8 mouse cellular contexts compared by ENCODE assay signal in genomic region chr7:24884693-24885291, GRCm38 (mm10). TPM values are rescaled to one million over a fixed set of nuclear protein-coding genes. Genes with fewer than 3 reads are reported as not detected.
A peak's percentile ranks its signal among the peaks of the same experiment; 100 is the strongest.
DNase-seq lines count a peak whose midpoint lies in the region; ATAC-seq and TF ChIP-seq lines count a peak whose summit lies in the region.

No protein-coding gene starts in this region.

- peaks cover 34% of the 10 kb centered on the region for H3K4me1 ChIP-seq in embryonic facial prominence, embryonic 10.5 days
- peaks cover 17% of the 10 kb centered on the region for H3K4me1 ChIP-seq in intestine, embryonic 14.5 days (replicated peaks; ENCODE audit: control insufficient read depth, insufficient read depth, low read length)
- peaks cover 22% of the 10 kb centered on the region for H3K4me1 ChIP-seq in lung, postnatal 0 days (ENCODE audit: insufficient read depth, low read depth, low read length)

- under 1% methylated on average over 47 of the region's 47 CpGs for WGBS in embryonic facial prominence, embryonic 10.5 days
- WGBS in intestine, embryonic 14.5 days, result under 1% methylated on average over 47 of the region's 47 CpGs
- under 1% methylated on average over 47 of the region's 47 CpGs for WGBS in lung, postnatal 0 days

- peaks cover 46% of the 10 kb centered on the region for H3K36me3 ChIP-seq in embryonic facial prominence, embryonic 10.5 days (replicated peaks)
- H3K36me3 ChIP-seq in intestine, embryonic 14.5 days (ENCODE audit: control insufficient read depth, insufficient read depth, low read length), result peaks cover 46% of the 10 kb centered on the region
- H3K36me3 ChIP-seq in lung, postnatal 0 days (ENCODE audit: insufficient read depth, low read length), result peaks cover 25% of the 10 kb centered on the region

- no peak for DNase-seq in left cerebral cortex, adult 2 months (ENCODE audit: extremely low spot score in 1 of 2, low spot score in 2 of 2)
- DNase-seq in left cerebral cortex, postnatal 36 days (ENCODE audit: low spot score in 2 of 2), result no peak
- no peak for DNase-seq in embryonic facial prominence, embryonic 10.5 days (ENCODE audit: low spot score)
- DNase-seq in intestine, embryonic 14.5 days (ENCODE audit: low spot score), result no peak
- DNase-seq in lung, postnatal 0 days (ENCODE audit: low spot score), result peak; percentile 64
- DNase-seq in retina, embryonic 14.5 days (ENCODE audit: low spot score), result no peak
- DNase-seq in gastrocnemius, postnatal 25 days, result no peak

- no peak for TF ChIP-seq EP300 in lung, postnatal 0 days (IDR thresholded peaks at IDR 0.05)

- no peaks in the 10 kb centered on the region for H3K9me3 ChIP-seq in embryonic facial prominence, embryonic 10.5 days
- H3K9me3 ChIP-seq in intestine, embryonic 14.5 days (ENCODE audit: control insufficient read depth, low read length), result no peaks in the 10 kb centered on the region
- no peaks in the 10 kb centered on the region for H3K9me3 ChIP-seq in lung, postnatal 0 days (ENCODE audit: low read length)

- ATAC-seq in intestine, embryonic 14.5 days (replicated peaks; ENCODE audit: low FRiP score, low TSS enrichment, low read depth), result peak; percentile 2; the same call in 1 of the 2 replicates
- no peak for ATAC-seq in lung, postnatal 0 days
- ATAC-seq in granulocyte monocyte progenitor cell, adult 5-6 weeks (replicated peaks; ENCODE audit: poor library complexity, severe bottlenecking), result no peak; the same call in 1 of the 2 replicates

- peak overlapping the region; percentile 93 for H3K4me2 ChIP-seq in intestine, embryonic 14.5 days (ENCODE audit: low read length)
- peak overlapping the region; percentile 58 for H3K4me2 ChIP-seq in lung, postnatal 0 days (replicated peaks; ENCODE audit: low read depth, low read length)

- H3K27me3 ChIP-seq in embryonic facial prominence, embryonic 10.5 days (replicated peaks; ENCODE audit: low read depth, poor library complexity, severe bottlenecking), result no peaks in the 10 kb centered on the region
- no peaks in the 10 kb centered on the region for H3K27me3 ChIP-seq in intestine, embryonic 14.5 days (replicated peaks; ENCODE audit: control insufficient read depth, insufficient read depth, low read length)
- no peaks in the 10 kb centered on the region for H3K27me3 ChIP-seq in lung, postnatal 0 days (replicated peaks; ENCODE audit: insufficient read depth, low read length)

- peak overlapping the region; percentile 80 for H3K27ac ChIP-seq in left cerebral cortex, adult 2 months
- H3K27ac ChIP-seq in embryonic facial prominence, embryonic 10.5 days (replicated peaks), result peak overlapping the region; percentile 99
- peak overlapping the region; percentile 88 for H3K27ac ChIP-seq in intestine, embryonic 14.5 days (ENCODE audit: low read depth)
- peak overlapping the region; percentile 96 for H3K27ac ChIP-seq in lung, postnatal 0 days (ENCODE audit: low read length)

- no peak for TF ChIP-seq CTCF in left cerebral cortex, adult 2 months (IDR thresholded peaks at IDR 0.05)
- TF ChIP-seq CTCF in lung, postnatal 0 days (IDR thresholded peaks at IDR 0.05), result 0 out of 2 replicates have a peak, but pooled peaks have one; percentile 2

- peak overlapping the region; percentile 100 for H3K9ac ChIP-seq in intestine, embryonic 14.5 days (ENCODE audit: low read length)
- H3K9ac ChIP-seq in lung, postnatal 0 days (replicated peaks; ENCODE audit: low read depth), result peak overlapping the region; percentile 98

- intact Hi-C loops in left cerebral cortex, adult 2 months (cut with DNase I), result loop anchor here (1.0 to 10.0 kb wide), 4 partner anchors 20 to 287 kb away; partner anchors contain the start of genes Grik5, Rabac1 and Zfp574
- intact Hi-C loops in left cerebral cortex, postnatal 36 days (cut with DNase I), result loop anchor here (10.0 kb wide), 2 partner anchors 190 to 430 kb away; partner anchors contain the start of genes Grik5, Megf8 and Zfp574

- H3K4me3 ChIP-seq in left cerebral cortex, adult 2 months, result peak overlapping the region; percentile 78
- H3K4me3 ChIP-seq in embryonic facial prominence, embryonic 10.5 days, result peak overlapping the region; percentile 99
- peak overlapping the region; percentile 85 for H3K4me3 ChIP-seq in intestine, embryonic 14.5 days (ENCODE audit: low read depth, low read length)
- peak overlapping the region; percentile 89 for H3K4me3 ChIP-seq in lung, postnatal 0 days (ENCODE audit: low read depth, low read length)

RNA-seq across cellular contexts. Expression of gene Rps19, which starts 0.6 kb away (rescaled TPM):
- total RNA-seq in left cerebral cortex, adult 2 months (2021), result 100 to 1,000 TPM; 488 to 501 TPM
- total RNA-seq in left cerebral cortex, postnatal 36 days (2021), result 100 to 1,000 TPM; 456 to 499 TPM
- 2,181 and 2,235 TPM in 2 replicates for polyA plus RNA-seq in embryonic facial prominence, embryonic 10.5 days (2016; fragmentation: Nextera tagmentation; extraction: Ambion mirVana)
- polyA plus RNA-seq in intestine, embryonic 14.5 days (2014; fragmentation: Nextera tagmentation; extraction: Ambion mirVana), result 3,468 and 3,555 TPM in 2 replicates
- polyA plus RNA-seq in lung, postnatal 0 days (2015; fragmentation: Nextera tagmentation; extraction: Ambion mirVana), result 2,947 and 3,302 TPM in 2 replicates
- 4,360 and 4,453 TPM in 2 replicates for total RNA-seq in granulocyte monocyte progenitor cell, adult 5-6 weeks (2014; fragmentation: Nextera tagmentation)
- 1,417 and 1,663 TPM in 2 replicates for total RNA-seq in granulocyte monocyte progenitor cell, adult 5-6 weeks (2017)
- 100 to 1,000 TPM; 300 to 345 TPM for total RNA-seq in gastrocnemius, postnatal 25 days (2021)

RNA-seq across cellular contexts. Expression of gene Cd79a, which starts 12.4 kb away (rescaled TPM):
- total RNA-seq in left cerebral cortex, adult 2 months (2021), result under 1 TPM; 0.37 to 0.38 TPM
- total RNA-seq in left cerebral cortex, postnatal 36 days (2021), result under 1 TPM; 0.49 to 0.54 TPM
- polyA plus RNA-seq in embryonic facial prominence, embryonic 10.5 days (2016; fragmentation: Nextera tagmentation; extraction: Ambion mirVana), result 0.26 and 0.40 TPM in 2 replicates
- polyA plus RNA-seq in intestine, embryonic 14.5 days (2014; fragmentation: Nextera tagmentation; extraction: Ambion mirVana), result 0.28 and 0.32 TPM in 2 replicates
- polyA plus RNA-seq in lung, postnatal 0 days (2015; fragmentation: Nextera tagmentation; extraction: Ambion mirVana), result 3.2 and 4.3 TPM in 2 replicates
- total RNA-seq in granulocyte monocyte progenitor cell, adult 5-6 weeks (2014; fragmentation: Nextera tagmentation), result not detected in 2 replicates
- total RNA-seq in granulocyte monocyte progenitor cell, adult 5-6 weeks (2017), result not detected in 2 replicates
- under 1 TPM in 1 of 2 experiments, not detected in 1; 0.24 TPM for total RNA-seq in gastrocnemius, postnatal 25 days (2021)

RNA-seq across cellular contexts. Expression of gene Dmrtc2, which starts 14.9 kb away (rescaled TPM):
- total RNA-seq in left cerebral cortex, adult 2 months (2021), result not detected
- total RNA-seq in left cerebral cortex, postnatal 36 days (2021), result not detected
- not detected in 2 replicates for polyA plus RNA-seq in embryonic facial prominence, embryonic 10.5 days (2016; fragmentation: Nextera tagmentation; extraction: Ambion mirVana)
- not detected in 2 replicates for polyA plus RNA-seq in intestine, embryonic 14.5 days (2014; fragmentation: Nextera tagmentation; extraction: Ambion mirVana)
- not detected in 2 replicates for polyA plus RNA-seq in lung, postnatal 0 days (2015; fragmentation: Nextera tagmentation; extraction: Ambion mirVana)
- total RNA-seq in granulocyte monocyte progenitor cell, adult 5-6 weeks (2014; fragmentation: Nextera tagmentation), result not detected in 2 replicates
- total RNA-seq in granulocyte monocyte progenitor cell, adult 5-6 weeks (2017), result not detected in 2 replicates
- total RNA-seq in gastrocnemius, postnatal 25 days (2021), result not detected

RNA-seq across cellular contexts. Expression of gene Lypd4, which starts 15.1 kb away (rescaled TPM):
- total RNA-seq in left cerebral cortex, adult 2 months (2021), result not detected
- not detected for total RNA-seq in left cerebral cortex, postnatal 36 days (2021)
- polyA plus RNA-seq in embryonic facial prominence, embryonic 10.5 days (2016; fragmentation: Nextera tagmentation; extraction: Ambion mirVana), result not detected in 2 replicates
- not detected in 2 replicates for polyA plus RNA-seq in intestine, embryonic 14.5 days (2014; fragmentation: Nextera tagmentation; extraction: Ambion mirVana)
- not detected in 2 replicates for polyA plus RNA-seq in lung, postnatal 0 days (2015; fragmentation: Nextera tagmentation; extraction: Ambion mirVana)
- not detected in 2 replicates for total RNA-seq in granulocyte monocyte progenitor cell, adult 5-6 weeks (2014; fragmentation: Nextera tagmentation)
- total RNA-seq in granulocyte monocyte progenitor cell, adult 5-6 weeks (2017), result not detected in 2 replicates
- not detected for total RNA-seq in gastrocnemius, postnatal 25 days (2021)

RNA-seq across cellular contexts. Expression of gene Arhgef1, which starts 17.9 kb away (rescaled TPM):
- 10 to 100 TPM; 75.1 to 86.6 TPM for total RNA-seq in left cerebral cortex, adult 2 months (2021)
- total RNA-seq in left cerebral cortex, postnatal 36 days (2021), result 10 to 100 TPM; 58.2 to 98.5 TPM
- polyA plus RNA-seq in embryonic facial prominence, embryonic 10.5 days (2016; fragmentation: Nextera tagmentation; extraction: Ambion mirVana), result 79.9 and 87.0 TPM in 2 replicates
- 80.6 and 85.3 TPM in 2 replicates for polyA plus RNA-seq in intestine, embryonic 14.5 days (2014; fragmentation: Nextera tagmentation; extraction: Ambion mirVana)
- polyA plus RNA-seq in lung, postnatal 0 days (2015; fragmentation: Nextera tagmentation; extraction: Ambion mirVana), result 123 and 143 TPM in 2 replicates
- total RNA-seq in granulocyte monocyte progenitor cell, adult 5-6 weeks (2014; fragmentation: Nextera tagmentation), result 81.5 and 141 TPM in 2 replicates
- 36.5 and 50.2 TPM in 2 replicates for total RNA-seq in granulocyte monocyte progenitor cell, adult 5-6 weeks (2017)
- 10 to 100 TPM; 30.9 to 34.2 TPM for total RNA-seq in gastrocnemius, postnatal 25 days (2021)
